Mouse (Mus musculus) 3134 (cell line): ENCODE measurements around the gene Gm28710.

ENCODE experiments used
- DNase-seq: peaks from one replicate; pipeline ENCODE4 v3.0.0-alpha.2; 2011; ENCODE audit warnings: low spot score; ENCODE audit not compliant: insufficient read length; ENCODE audit errors: extremely low read depth

The Gm28710 gene

DNA sequence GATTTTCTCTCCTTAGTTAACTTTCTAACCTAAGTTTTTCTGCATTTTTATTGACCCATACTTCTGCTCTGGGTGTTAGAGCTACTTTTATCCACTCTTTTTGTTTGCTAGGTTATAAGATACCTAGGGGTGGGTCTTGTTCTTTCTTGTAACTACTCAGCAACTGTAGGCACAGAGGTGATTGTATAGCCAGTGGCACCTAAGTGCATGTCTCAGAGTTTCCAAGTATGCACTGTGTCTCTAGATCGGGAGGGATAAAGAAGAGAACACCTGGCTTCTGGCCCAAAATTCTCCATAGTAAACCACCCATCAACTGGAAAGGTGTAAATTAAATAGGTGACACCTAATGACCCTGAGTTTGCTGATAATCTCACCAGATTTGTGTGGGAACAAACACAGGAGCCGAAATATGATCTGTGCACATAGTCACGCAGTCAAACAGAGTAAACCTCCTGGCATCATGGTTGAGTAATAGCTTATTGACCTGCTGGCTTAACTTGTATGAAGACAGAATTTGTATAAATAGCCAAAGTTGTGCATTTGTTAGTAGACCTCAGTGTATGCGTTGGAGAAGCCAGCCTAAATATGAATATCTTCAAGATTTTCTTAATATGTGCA lies at the start of gene Gm28710:
Gm28710 (plus strand) TSS at position 568 of the 618 bp plus-strand sequence.
- no peak for DNase-seq

- DNase-seq, result no peak
Observed at GRCm38 (mm10) chr5:16777176-16777575, 14.4 kb upstream of the Gm28710 start.

- DNase-seq, result no peak
Observed at GRCm38 (mm10) chr5:16778610-16779172, 12.9 kb upstream of the Gm28710 start.

GRCm38 (mm10) chr5:16785627-16786026 lies 6.0 kb upstream of the Gm28710 start:
- no peak for DNase-seq

DNA sequence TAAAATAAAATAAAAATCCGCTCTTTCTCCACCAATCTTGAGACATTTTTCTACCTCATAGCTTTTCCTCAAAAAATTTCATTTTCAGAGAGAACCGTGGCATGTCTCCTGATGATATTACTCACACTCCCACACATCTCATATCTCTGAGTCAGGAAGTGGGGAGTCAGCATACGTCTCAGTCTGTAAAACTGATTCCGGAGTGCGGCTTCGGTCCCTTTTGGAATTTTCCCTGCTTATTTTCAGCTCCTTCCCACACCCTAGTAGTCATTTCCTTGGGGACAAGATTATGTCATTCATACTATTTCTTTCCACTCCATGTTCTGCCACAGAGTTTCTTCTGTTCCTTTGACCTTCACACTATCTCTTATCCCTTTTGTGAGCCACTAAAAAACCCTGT lies 3.4 kb downstream of the Gm28710 start:
- no peak for DNase-seq

DNA sequence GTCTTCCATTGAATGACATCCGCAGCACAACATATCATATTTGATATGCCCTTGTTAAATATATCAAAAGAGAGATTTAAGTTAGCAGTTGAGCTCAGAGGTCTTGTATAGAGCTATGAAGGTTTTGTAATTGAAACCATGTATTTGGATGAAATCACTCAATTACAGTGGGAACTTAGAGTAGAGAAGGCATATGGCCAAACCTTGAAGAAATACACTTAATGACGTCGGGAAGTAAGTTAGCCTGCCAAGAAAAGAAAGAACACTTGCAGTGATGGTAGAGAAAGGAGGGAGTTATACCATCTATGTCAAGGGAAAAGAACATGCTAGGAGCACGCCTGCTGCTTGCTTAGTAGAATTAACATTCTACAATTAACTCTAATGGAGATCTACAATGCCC lies 11.1 kb downstream of the Gm28710 start:
- no peak for DNase-seq

GRCm38 (mm10) chr5:16838991-16839390 lies 47.4 kb downstream of the Gm28710 start:
- DNase-seq, result no peak

- DNase-seq, result no peak
Observed at GRCm38 (mm10) chr5:16869309-16869915, 77.8 kb downstream of the Gm28710 start.

DNA sequence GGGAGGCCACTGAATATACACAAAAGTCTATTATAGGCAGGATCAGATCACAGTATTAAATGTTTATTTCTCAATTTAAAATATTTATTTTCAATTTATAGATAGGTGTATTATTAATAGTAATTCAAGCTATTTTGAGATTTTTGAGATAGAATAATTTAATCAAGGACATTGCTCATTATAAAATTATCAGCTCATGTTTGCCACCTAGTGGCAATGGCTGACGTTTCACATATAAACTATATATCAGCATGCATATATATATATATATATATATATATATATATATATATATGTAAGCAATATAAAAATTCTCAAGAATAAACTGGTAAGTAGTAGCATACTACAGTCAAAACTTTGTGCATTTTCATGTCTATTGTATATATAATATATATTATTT lies 102.6 kb downstream of the Gm28710 start:
- no peak for DNase-seq

- no peak for DNase-seq
Observed at GRCm38 (mm10) chr5:16919791-16920190, 128.2 kb downstream of the Gm28710 start.

GRCm38 (mm10) chr5:16922473-16922872 lies 130.9 kb downstream of the Gm28710 start:
- DNase-seq, result no peak
